Mouse (Mus musculus) liver, adult 2 months (tissue): ENCODE data around the gene Cldn4.

Experiments
- CTCF ChIP-seq: fragments of 200-500 bp; IDR thresholded peaks from 2 replicates; pipeline ENCODE4 v1.5.1; 2011; ENCODE audit warnings: low read depth, low read length, control low read depth
- POLR2A ChIP-seq: fragments of 200-500 bp; IDR thresholded peaks from 2 replicates; pipeline ENCODE4 v1.6.1; 2011; ENCODE audit warnings: low read length, control low read depth; ENCODE audit not compliant: insufficient read depth; ENCODE audit errors: extremely low read depth

DNA sequence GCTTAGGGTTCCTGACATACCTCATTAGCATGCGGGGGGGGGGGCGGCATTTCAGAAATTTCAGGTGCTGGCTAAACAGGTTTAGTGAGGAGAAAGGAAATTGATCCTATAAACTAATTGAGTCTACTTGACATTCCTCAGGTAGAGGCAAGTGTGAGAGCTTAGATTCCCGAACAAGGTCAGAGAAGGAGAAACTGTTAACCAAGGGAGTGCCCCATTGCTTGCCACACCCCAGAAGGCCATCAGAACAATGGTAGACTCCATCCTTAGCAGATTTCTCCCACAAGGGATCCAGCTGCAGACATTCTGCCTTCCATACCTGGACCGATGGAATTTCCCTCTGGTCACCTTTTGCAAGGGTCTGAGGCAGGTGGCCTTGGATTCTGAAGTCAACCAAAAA, 20.0 kb downstream of the Cldn4 start:
- TF ChIP-seq CTCF (no peak), POLR2A (no peak)
